Mouse (Mus musculus) mature B cell (primary cell): ENCODE measurements around the gene E2f7.

Experiments
- in situ Hi-C: fragments of 300-500 bp; cut with MboI; formaldehyde crosslinking; loops from 2 replicates; pipeline ENCODE4 v1.14.3; 2019

E2f7 gene

GRCm38 (mm10) chr10:110773878-110774277 is 28.6 kb downstream of the E2f7 start:
- in situ Hi-C loops = no loop called here

DNA sequence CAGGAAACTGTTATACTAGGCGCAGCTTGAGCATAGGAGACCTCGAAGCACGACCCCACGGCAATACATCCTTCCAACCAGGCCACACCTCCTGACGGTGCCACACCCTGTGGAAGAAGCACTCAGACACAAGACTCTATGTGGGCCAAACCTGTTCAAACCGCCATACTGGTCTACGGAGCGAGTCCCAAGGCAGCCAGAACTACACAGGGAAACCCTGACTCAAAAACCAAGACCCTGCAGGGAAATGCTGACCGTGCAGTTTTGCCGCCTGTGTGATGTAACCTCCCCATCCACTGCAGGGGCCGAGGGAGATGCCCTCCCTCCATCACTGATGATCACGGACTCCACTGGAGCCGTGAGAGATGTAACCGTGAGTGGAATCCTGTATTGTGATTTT is 36.5 kb downstream of the E2f7 start:
- in situ Hi-C loops = no loop called here

- in situ Hi-C loops = no loop called here
Measured at GRCm38 (mm10) chr10:110782655-110783054, 37.4 kb downstream of the E2f7 start.

- in situ Hi-C loops = no loop called here
Measured at GRCm38 (mm10) chr10:110788049-110788752, 43.0 kb downstream of the E2f7 start.

GRCm38 (mm10) chr10:110789683-110790082 is 44.4 kb downstream of the E2f7 start:
- in situ Hi-C loops = loop anchor here (10.0 kb wide), 2 partner anchors 185 to 315 kb away; no protein-coding TSS in a partner anchor

- in situ Hi-C loops = loop anchor here (10.0 kb wide), 2 partner anchors 182 to 312 kb away; no protein-coding TSS in a partner anchor
Measured at GRCm38 (mm10) chr10:110793150-110793787, 48.0 kb downstream of the E2f7 start.

- in situ Hi-C loops = loop anchor here (10.0 kb wide), 2 partner anchors 180 to 310 kb away; no protein-coding TSS in a partner anchor
Measured at GRCm38 (mm10) chr10:110794564-110795205, 49.4 kb downstream of the E2f7 start.

GRCm38 (mm10) chr10:110795206-110795796 is 50.1 kb downstream of the E2f7 start:
- in situ Hi-C loops = loop anchor here (10.0 kb wide), 2 partner anchors 180 to 310 kb away; no protein-coding TSS in a partner anchor

DNA sequence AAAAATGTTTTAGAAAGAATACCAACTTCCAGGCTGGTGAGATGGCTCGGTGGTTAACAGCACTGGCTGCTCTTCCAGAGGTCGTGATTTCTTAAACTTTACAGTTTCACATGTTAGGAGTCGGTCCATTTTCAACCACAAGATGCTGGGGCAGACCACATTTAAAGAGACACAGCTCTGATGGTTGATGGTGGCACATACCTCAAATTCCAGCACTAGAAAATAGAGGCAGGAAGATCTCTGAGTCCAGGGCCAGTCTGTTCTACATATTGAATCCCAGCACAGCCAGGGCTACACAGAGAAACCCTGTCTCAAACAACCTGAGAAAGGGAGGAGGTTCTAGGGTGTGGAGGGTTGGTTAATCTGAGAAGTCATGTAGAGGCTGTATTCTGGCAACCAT is 56.1 kb downstream of the E2f7 start:
- in situ Hi-C loops = no loop called here

DNA sequence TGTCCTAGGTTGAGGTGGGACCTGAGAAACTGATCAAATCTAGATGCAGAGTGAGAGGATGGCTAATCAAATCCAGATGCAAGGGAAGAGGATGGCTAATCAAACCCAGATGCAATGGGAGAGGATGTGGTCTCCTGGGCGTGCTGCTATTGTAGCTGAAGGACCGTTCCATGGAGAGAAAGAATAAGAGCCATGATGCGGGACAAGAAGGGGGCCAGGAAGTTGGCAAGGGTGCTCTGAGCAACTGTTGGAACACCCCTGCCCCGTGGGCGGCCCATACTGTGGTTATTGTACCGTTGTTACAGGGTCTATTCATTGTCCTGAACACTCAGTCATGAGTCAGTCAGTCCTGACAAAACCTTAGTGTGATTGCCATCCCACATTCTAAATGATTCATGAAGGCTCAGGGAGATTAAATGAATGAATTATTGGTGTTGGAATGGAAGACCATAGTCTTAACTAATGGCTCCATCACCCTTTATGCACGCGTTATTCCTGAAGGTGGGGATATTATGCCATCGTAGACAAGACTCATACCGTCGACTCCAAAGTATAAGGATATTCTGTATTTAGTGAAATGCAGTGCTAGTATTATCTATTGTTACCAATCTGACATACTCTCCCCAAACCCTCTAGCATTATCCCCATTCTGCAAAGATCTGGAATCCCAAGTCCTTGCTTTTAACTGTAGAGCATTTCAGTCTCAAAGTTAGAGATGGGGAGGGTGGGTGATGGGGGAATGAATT is 59.2 kb downstream of the E2f7 start:
- in situ Hi-C loops = no loop called here

- in situ Hi-C loops = no loop called here
Measured at GRCm38 (mm10) chr10:110805025-110805740, 59.9 kb downstream of the E2f7 start.

- in situ Hi-C loops = no loop called here
Measured at GRCm38 (mm10) chr10:110806471-110806870, 61.2 kb downstream of the E2f7 start.

GRCm38 (mm10) chr10:110810528-110810927 is 65.3 kb downstream of the E2f7 start:
- in situ Hi-C loops = no loop called here

GRCm38 (mm10) chr10:110811209-110811861 is 66.1 kb downstream of the E2f7 start:
- in situ Hi-C loops = no loop called here

DNA sequence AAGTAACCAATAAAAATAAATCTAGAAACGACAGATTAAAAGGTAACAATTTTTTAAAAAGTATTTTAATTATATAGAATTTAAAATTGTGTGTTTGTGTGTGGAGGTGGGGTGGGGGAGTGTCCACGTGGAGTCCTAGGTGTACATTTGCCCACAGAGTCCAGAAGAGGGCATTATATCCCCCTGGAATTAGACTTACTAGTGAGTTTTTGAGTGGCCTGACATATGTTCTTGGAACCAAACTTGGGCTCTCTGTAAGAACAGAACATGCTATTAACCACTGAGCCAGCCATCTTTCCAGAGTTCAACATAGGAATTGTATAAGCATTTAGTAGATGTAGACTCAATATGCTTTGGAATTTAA is 66.6 kb downstream of the E2f7 start:
- in situ Hi-C loops = no loop called here

- in situ Hi-C loops = no loop called here
Measured at GRCm38 (mm10) chr10:110821139-110821538, 75.9 kb downstream of the E2f7 start.

DNA sequence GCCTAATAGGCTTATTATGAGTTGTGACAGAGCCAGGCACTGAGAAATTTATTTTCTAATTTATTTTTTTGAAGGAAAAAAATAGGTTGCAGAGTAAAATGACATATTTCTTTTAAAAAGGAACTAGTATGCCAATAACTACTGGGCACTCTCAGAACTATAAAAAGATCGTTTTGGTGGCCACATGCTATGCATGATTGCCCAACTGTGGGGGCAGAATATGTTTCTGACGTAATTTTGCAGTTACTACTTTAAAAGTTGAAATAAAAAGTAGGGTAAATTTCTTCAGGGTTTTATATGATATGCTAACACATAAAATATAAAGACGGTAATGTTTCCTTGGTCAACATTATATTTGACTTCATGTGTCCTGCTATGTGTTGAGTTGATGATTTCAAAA is 76.5 kb downstream of the E2f7 start:
- in situ Hi-C loops = no loop called here

GRCm38 (mm10) chr10:110832336-110832735 is 87.1 kb downstream of the E2f7 start:
- in situ Hi-C loops = no loop called here

DNA sequence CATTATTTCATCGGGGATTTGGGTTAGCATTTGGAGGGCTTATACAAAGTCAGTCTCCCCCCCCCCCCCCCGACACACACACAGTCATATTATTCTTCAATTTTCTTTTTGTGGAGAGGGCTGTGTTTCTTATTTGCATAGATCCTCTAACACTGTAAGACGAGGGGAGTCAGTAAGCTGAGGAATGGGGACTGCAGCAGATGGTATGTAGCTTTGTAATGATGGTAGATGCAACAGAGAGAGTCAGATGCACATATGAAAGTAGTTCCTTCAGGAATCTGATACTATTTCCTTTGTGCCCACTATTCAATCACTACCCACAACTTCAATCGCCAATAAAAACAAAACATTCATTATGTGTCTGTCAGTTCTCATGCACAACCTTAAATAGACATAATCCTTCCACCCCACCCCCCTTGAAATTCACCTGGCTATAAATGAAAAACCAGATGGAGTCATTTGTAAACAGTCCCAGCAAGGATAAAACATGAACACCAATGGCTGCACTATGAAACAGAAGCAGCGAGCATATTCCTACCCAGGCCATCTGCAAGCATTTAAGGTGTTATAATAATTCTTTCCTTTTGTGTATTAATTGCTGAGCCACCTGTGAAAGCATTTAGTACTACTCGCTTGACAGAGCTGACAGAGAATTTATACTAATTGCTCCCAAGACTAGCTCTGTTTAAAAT is 90.0 kb downstream of the E2f7 start:
- in situ Hi-C loops = no loop called here
